Mouse (Mus musculus) bone marrow macrophage, adult 2 months (primary cell): Measurements from ENCODE around the gene Olfr498. TPM values are rescaled to one million over a fixed set of nuclear protein-coding genes. Genes with fewer than 3 reads are reported as not detected.

Experiments
- H3K27ac ChIP-seq: 2 replicates; pipeline ENCODE4 v1.5.1; 2012; ENCODE audit warnings: low read depth, low read length; ENCODE audit not compliant: insufficient read depth
- H3K4me1 ChIP-seq: 2 replicates; pipeline ENCODE4 v1.6.1; 2012; ENCODE audit warnings: low read length; ENCODE audit not compliant: control insufficient read depth, insufficient read depth
- H3K4me3 ChIP-seq: 2 replicates; pipeline ENCODE4 v1.5.1; 2012; ENCODE audit warnings: mild to moderate bottlenecking, low read length, moderate library complexity; ENCODE audit not compliant: insufficient read depth
- CTCF ChIP-seq: IDR thresholded peaks from 2 replicates; pipeline ENCODE4 v1.5.1; 2012; ENCODE audit warnings: low read depth, mild to moderate bottlenecking, low read length, moderate library complexity
- POLR2A ChIP-seq: IDR thresholded peaks from 2 replicates; pipeline ENCODE4 v1.6.1; 2012; ENCODE audit warnings: mild to moderate bottlenecking, low read depth, low read length, borderline replicate concordance
- polyA plus RNA-seq: library from polyadenylated mRNA; stranded (reverse); fragments of >200 nt; gene quantifications from 2 replicates; pipeline ENCODE4 v1.2.4, GENCODE M21; 2012; ENCODE audit not compliant: missing spikeins, insufficient read depth, insufficient read length

The Olfr498 gene
- not detected in 2 replicates for polyA plus RNA-seq

GRCm38 (mm10) chr7:108465026-108465425, at the start of gene Olfr498:
Gene Olfr498 (plus strand): TSS chr7:108465326.
- H3K4me1 ChIP-seq: no peaks in the 10 kb centered on the region

GRCm38 (mm10) chr7:108420121-108420520, 45.0 kb upstream of the Olfr498 start, which contains the start of gene Olfr497:
Gene Olfr497 (plus strand): TSS chr7:108420421.
- Histone ChIP-seq H3K27ac (no peak within 1 kb of the TSS), H3K4me3 (no peak within 1 kb of the TSS), H3K4me1 (no peaks in the 10 kb centered on the region)
- TF ChIP-seq POLR2A (no peak), CTCF (no peak)

More at GRCm38 (mm10) chr7:108465026-108465425, at the start of gene Olfr498:
- no peak within 1 kb of the TSS for H3K4me3 ChIP-seq
- no peak within 1 kb of the TSS for H3K27ac ChIP-seq
- TF ChIP-seq POLR2A (no peak), CTCF (no peak)

Other genes with a start within 250 kb of the Olfr498 start
- gene Olfr488, start 207.0 kb upstream of the Olfr498 start, polyA plus RNA-seq: not detected in 2 replicates
- gene Olfr490, start 176.4 kb upstream of the Olfr498 start, polyA plus RNA-seq: not detected in 2 replicates
- gene Olfr491, start 151.9 kb upstream of the Olfr498 start, polyA plus RNA-seq: 0.87 TPM in 1 of 2 replicates, not detected in the other
- gene Olfr492, start 141.7 kb upstream of the Olfr498 start, polyA plus RNA-seq: not detected in 2 replicates
- not detected in 2 replicates for gene Olfr493, start 118.3 kb upstream of the Olfr498 start, polyA plus RNA-seq
- not detected in 2 replicates for gene Olfr494, start 100.0 kb upstream of the Olfr498 start, polyA plus RNA-seq
- gene Olfr495, start 72.2 kb upstream of the Olfr498 start, polyA plus RNA-seq: not detected in 2 replicates
- not detected in 2 replicates for gene Olfr497, start 44.9 kb upstream of the Olfr498 start, polyA plus RNA-seq
- gene Olfr502, start 59.7 kb downstream of the Olfr498 start, polyA plus RNA-seq: not detected in 2 replicates
- gene Olfr503, start 79.2 kb downstream of the Olfr498 start, polyA plus RNA-seq: not detected in 2 replicates
- gene Olfr504, start 100.5 kb downstream of the Olfr498 start, polyA plus RNA-seq: not detected in 2 replicates
- gene Olfr506, start 145.5 kb downstream of the Olfr498 start, polyA plus RNA-seq: not detected in 2 replicates
- not detected in 2 replicates for gene Olfr507, start 156.5 kb downstream of the Olfr498 start, polyA plus RNA-seq
- not detected in 2 replicates for gene Olfr508, start 164.7 kb downstream of the Olfr498 start, polyA plus RNA-seq
- not detected in 2 replicates for gene Olfr509, start 186.6 kb downstream of the Olfr498 start, polyA plus RNA-seq
- not detected in 2 replicates for gene Olfr510, start 201.1 kb downstream of the Olfr498 start, polyA plus RNA-seq
- not detected in 2 replicates for gene Olfr512, start 248.0 kb downstream of the Olfr498 start, polyA plus RNA-seq